Mouse (Mus musculus) cerebellum, postnatal 4 days (tissue): ENCODE measurements around the gene Tekt5.

Experiments used
- DNase-seq, 2 experiments: peaks; one replicate each; pipeline ENCODE4 v3.0.0; 2022; ENCODE audit warnings: low spot score in 2 of 2, mixed read lengths in 1 of 2

Gene Tekt5

DNA sequence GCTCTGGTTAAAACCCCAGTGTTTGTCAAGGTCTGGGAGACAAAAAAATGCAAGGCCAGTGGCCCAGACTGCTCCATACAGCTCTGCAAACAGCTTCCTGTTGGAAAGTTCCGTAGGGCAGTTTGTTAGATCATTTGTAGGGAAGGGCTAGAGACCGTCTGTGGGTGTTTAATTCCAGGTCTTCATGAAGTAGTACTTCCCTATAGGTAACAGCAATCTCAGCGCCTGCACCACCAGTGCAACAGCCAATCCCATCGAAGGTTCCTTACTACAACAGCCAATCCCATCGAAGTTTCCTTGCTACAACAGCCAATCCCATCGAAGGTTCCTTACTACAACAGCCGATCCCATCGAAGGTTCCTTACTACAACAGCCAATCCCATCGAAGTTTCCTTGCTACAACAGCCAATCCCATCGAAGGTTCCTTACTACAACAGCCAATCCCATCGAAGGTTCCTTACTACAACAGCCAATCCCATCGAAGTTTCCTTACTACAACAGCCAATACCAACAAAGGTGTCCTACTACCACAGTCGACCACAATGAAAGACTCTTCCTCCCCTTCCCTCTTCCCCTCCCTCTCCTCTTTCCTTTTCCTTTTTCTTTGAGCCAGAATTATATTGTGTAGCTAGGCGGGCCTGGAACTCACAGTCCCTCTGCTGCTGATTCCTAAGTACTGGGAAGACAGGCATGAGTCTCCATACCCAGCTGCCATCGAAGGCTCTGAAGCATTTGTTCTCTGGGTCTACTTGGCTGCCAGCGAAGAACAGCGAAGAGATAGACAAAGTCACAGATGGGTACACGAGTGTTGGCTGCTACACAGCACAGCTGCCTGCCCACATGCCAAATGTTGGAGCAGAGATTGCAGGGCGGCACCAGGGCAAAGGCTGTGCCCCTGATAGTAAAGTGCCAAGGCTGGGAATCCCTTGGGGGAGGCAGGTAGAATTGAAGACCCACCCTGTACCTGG, 58.6 kb downstream of the Tekt5 start:
- DNase-seq: no peak

DNA sequence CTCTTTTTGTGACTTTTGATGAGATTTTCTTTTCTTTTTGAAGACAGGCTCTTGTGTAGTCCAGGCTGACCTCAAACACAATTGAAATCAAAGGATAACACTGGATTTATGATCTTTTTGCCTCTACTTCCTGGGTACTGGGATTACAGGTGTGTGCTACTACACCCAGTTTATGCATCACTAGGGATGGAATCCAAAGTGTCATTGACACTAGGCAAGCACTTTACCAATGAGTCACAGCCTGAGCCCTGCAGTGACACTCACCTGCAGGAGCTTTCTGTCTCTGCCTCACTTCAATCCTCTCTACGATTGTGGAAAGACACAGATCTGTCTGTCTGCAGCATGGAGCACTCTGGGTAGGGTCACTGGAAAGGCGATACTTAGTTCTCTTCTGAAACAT, 59.3 kb downstream of the Tekt5 start:
- no peak for DNase-seq

DNA sequence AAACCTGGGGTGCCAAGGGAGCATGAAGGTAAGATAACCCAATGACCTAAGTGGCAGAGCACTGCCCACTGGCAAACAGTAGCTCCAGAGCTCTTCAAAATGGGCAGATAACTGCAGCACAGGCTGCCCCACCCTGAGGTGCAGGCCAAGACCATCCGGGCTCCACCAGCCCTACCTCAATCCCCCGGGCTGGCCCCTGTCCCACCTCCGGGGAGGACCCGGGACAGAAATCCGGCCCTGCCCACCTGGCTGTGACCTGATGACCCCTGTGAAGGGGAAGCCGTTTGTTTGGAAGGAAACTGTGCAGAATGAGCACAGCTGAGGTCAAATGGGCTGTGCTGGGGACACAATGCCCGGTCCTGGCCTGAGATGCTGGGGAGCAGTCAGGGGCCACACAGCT, 62.6 kb downstream of the Tekt5 start:
- no peak for DNase-seq

DNA sequence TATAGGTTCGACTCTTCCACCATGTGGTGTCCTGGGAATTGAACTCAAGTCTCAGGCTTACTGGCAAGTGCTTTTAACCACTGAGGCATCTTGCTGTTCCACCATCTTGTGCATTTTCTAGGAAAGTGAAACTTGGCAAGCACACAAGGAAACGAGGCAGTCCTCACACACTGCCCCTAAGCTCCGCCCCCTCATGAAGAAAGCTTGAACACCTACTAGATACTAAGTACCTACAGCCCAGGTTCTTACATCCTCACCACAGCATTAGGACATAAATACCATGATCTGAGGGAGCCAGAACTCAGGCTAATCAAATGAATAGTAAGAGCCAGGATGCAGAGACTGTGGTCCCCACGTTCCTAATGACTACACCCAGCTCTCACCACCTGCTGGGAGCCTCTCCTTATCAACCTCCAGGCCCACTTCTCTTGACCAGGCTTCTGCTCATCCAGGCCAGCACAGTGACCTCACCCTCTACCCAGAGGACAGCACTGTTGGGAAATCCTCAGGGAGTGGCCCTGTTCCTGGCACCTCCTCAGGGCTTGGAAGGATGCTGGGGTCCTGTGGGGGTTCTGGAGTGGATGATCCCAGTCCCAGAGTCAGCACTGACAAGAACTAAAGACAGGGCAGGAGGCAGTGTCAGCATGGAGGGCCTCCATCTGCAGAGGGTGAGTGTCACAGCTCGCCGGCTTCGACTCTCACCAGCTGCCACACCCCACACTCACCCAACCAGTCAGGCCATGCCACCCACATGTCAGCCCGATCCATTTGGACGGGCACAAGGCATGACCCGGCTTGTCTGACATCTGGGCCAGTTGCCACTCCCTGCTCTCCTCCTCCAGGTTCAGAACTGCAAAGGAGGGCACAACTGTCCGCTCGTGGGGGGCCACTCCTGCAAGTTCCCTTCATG, 64.4 kb downstream of the Tekt5 start:
- no peak for DNase-seq

DNA sequence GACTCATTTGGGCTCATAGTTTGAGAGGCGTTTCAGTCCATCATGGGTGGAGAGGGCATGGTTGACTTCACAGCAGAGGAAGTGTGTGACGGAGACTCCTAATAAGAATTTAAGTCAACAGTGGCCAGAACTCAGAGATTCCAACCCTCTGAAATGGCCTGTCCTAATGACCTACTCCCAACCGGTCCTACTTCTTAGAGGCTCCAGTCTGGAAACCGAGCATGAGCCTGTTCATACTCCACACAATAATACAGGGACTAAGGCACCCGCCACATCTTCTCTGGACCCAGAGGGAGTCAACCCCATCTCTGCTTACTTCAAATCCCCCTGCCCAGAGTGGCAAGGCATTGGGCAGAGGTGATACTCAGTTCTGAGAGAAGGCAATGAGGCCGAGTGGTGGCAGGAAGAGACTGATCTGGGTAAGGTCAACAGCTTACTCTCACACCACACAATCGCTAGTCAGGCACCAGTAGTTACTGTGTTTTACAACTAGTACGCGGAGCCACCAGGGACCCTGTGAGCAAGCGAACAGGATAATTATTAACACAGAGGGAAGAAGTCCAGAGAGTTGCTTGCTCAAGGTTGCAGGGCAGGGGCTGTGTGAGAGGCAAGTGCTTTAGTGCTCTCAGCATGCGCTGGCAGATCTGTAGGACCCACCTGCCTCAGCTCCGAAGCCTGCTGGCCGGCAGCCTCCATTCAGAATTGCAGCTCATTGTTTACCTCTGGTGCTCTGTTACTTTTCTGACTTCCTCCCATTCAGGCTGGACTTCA, 67.5 kb downstream of the Tekt5 start:
- no peak for DNase-seq

DNA sequence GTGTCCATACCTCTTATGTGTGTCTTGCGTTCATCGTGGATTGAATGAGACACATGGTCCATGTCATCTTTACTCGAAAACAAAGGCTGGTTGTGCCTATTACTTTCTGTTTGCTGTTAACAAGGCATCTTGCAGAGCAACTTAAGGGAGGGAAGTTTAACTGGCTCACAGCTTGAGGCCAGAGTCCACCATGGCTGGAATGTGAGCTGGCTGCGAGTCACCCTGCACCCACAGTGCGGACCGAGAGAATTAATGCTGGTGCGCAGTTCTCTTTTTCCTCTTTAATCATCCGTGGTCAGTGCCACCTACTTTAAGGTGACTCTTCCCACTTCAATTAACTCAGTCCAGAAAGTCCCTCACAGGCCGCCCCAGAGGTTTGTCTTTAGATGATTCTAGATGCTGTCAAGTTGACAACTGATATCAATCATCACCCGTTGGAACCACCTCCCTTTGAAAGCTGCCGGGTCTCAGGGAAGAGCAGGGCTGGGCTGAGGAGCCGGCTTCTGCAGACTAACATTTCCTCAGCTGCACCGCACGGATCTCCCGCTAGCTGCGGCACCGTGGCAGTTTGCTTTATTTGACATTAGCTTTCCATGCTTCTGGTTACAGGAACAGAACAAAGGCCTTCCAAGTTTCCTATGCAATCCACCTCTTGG, 75.2 kb downstream of the Tekt5 start:
- no peak for DNase-seq

DNA sequence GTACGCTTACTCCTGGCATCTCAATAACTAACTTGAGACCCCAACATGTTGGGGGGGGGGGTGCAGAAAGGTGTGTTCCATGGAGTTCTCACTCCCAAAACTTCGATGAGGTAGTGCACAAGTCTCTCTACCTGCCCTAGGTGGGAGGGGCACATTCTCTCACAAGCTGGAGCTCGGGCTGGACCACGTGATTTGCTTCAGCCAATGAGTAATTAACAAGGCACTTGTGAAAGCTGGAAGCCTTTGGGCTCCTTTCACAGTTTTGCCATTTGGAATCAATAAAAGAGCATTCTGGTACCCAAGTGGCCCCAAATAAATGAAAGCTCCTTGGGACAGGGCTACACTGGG, 78.1 kb downstream of the Tekt5 start:
- no peak for DNase-seq

DNA sequence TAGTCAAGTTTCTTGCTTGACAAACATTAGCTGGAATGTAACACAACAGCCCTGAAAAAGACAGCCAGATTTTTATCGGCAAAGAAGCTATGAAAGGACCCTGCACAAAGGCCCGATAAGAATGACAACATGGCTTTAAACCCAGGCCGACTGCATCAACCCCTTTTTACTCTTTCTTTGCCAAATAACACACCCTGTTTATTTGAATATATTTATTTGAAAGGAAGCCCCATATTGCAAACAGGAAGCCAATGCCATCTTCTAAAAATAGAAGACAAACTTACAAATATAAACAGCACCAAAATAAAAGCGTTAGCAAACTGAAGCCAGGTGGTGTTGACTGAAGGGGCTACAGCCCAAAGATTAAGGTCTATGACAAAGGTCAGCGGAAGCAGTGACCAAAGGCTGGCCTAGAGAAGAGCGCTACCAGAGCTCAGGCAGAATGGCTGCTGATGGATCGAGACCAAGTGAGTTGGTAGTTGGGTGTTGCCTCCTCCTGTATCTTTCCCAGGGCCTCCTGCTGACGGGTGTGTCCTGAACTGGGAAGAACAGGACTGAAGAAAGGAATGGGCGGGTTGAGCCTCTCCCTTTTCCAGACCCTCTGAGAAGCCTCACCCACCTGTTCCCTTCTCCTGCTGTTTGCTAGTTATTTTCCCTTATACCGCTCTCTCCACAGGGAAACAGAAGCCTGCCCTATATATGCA, 78.6 kb downstream of the Tekt5 start:
- no peak for DNase-seq

DNA sequence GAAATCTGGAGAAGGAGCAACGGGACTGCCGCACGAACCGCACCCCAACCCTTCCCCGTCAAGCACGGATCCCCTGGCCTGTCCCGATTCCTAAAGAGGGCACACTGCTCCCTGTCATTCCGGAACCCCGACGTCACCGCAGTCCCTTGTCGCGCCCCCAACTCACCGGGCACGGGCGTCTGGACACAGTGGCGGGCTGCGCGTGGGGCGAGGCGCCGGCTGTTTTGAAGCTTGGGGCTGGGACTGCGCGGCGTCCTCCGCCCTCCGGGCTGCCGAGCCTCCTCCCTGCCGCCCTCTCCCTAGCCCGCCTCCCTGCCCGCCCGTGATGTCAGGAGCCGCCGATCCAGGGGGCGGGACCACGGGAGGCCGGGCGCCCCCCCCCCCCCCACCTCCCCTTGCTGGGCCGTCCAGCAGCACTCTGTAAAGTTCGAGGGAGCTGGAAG, 81.6 kb downstream of the Tekt5 start, which contains the start of gene Emp2:
TSS of gene Emp2 (minus strand) at position 323 of the 443 bp plus-strand sequence.
- no peak for DNase-seq

DNA sequence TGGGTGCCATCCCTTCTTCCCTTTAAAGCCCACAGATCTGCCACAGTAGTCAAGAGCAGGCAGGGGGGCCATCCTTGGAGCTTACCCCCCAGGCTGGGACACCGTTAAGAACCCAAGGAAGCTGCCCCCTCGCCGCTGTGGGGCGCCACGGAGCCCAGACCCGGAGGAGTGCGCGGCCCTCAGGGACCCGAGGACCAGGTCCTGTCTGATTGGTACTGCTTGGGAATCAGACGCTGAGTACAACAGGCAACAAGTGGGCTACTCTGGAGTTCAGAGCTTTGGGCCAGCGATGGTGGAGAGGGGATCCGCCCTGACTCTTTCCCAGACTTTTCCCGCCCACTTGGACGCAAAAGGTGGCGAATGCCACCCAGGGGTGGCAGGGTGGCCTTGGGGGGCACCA, 82.1 kb downstream of the Tekt5 start:
- DNase-seq: no peak

DNA sequence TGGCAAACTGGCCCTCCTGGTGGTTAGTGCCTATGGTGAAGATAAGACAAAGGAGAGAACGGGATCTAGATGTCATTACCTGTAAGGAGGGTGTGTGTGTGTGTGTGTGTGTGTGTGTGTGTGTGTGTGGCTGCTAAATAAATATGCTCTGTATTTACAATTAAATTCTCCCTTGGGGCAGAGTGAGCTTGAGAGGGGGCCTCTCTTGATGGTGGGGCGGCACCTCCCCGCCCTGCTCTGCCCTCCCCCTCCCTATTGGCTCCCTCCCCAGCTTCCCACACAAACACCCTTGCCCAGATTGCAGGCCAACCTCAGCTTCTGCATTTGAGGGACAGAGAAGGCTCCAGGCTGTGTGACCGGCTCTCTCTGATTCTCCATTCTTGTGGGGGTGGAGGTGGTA, 83.3 kb downstream of the Tekt5 start:
- DNase-seq: no peak

DNA sequence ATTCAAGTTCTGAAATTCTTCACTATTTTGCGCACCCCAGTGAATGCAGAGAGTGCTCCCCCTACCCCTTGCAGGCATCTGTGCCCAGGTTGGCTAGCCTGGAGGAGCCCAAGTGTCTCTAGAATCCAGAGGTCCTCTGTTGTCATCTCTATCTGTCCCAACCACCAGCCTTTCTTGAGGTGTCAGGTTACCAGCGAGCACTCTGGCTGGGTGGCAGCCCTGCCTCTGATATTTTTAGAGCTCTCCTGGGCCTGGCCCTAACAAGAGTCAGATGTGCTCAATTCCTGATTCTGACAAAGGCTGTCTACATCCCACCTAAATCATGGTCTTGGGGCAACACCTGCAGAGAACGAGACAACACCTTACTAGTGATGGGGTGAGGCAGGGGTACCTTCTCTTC, 84.2 kb downstream of the Tekt5 start:
- no peak for DNase-seq

DNA sequence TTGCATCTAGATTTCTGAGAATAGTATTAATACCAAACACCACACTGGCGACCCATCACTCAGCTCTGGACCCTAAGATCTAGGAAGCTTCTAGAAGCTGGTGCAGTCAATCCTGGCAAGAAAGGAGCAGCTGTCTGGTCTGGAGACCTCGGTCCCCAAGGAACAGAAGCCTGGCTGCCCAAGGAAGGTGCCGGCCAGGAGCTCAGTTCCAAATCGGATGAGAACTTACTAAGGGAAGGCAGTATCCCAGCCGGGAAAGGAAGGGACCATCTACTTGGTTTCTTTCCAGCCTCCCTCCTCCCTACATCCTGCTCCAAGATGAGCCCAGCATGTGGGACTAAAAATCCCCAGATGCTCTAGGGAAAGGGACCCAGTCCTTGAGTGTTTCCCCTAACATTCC, 84.8 kb downstream of the Tekt5 start:
- no peak for DNase-seq
